Mouse (Mus musculus): ENCODE measurements around the gene Lrmda.

GRCm38 (mm10) chr14:22051941-22052664, 32.6 kb downstream of the Lrmda start:
- TF ChIP-seq CTCF (IDR thresholded peaks at IDR 0.05; ENCODE audit: low read depth, low read length): no peak
- TF ChIP-seq POLR2A (IDR thresholded peaks at IDR 0.05; ENCODE audit: extremely low read depth, insufficient read depth, low read length): no peak

Data from liver, adult 2 months (tissue).